Mouse (Mus musculus) kidney, adult 18-20 months (tissue): ENCODE results near the gene Angptl1.

ENCODE experiments used
- DNase-seq: peaks from one replicate; pipeline ENCODE4 v3.0.0; 2021

Gene Angptl1

DNA sequence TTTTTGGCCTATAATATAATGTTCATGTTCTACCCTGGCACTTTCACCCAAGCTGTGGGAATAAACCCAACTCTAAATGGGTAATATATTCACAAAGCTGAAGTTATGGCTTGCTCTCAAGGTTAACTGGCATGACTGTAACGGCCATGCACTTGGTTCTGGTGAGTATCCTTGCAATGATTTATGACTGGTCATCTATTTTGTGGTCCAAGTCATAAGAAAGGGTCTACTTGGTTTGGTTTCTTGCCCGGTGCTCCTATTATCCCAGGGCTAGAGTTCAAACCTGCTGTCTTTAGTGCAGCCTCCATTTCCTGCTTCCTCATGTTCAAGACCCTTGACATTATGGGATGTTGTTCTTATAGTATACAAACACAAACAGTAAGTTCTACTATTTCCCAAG is 46.4 kb downstream of the Angptl1 start:
- no peak for DNase-seq

DNA sequence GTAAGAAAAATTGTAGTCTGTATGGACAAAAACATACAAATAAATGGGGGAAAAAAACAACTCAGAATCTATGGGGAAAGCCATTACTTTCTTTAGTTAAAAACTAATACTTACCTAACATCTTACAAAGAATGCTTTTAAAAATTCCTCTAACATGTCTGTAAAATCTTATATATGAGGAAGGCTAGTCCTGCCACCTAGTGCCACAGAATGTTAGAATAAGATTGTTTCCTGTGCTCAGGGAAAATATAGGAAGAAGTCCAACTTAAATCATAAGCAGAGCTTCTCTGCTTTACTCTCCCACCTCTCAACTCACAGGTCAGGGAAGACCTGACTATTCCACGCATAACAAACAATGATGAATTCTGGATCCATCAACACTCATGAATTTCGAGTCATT is 47.5 kb downstream of the Angptl1 start:
- no peak for DNase-seq

DNA sequence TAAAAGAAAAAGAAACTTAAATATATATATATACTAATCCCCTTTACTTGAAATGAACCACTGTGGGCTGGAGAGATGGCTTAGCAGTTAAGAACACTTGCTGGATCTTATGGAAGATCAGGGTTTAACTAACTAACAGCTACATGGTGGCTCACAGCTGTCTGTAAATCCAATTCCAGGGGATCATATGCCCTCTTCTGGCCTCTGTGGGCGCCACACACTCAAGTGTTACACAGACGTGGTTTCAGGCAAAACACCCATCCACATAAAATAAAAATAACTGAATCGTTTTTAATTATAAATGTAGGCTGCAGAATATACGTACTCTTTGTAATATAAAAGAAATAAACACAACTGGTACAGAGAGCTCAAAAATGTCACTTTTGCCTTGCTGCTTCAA is 50.5 kb downstream of the Angptl1 start:
- DNase-seq: no peak

DNA sequence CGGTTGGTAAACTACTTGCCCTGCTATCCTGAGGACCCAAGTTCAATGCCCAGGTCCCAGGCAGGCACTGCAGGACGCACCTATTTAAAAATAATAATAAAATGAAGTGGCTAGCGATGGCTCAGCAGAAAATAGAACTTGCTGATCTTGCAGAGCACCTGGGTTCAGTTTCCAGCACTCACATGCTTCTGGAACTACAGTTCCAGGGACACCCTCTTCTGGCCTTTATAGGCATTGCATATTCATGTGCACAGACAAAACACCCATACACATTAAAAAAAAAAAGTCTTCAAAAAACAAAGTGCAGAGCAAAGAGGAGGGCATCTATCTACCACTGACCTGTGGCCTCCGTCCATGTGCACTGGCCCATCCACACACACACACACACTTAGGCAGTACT is 53.2 kb downstream of the Angptl1 start:
- no peak for DNase-seq

DNA sequence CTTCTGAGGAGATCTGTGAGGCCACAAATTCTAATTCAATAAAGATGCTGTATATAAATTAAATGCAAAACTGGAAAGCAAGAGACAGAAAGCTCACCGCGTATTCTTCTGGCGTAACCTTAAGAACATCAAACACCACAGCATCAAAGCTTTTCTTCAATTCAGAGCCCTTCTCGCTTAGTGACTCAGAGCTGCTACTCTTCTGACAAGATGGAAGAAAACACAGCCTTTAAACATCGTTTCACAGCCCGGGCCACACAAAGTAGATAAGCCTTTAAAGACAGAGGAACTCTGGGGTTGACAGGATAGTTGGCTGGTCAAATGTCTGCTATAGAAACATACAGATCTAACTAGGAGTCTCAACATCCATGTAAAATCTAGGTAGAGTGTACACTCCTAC is 63.3 kb downstream of the Angptl1 start:
- no peak for DNase-seq

DNA sequence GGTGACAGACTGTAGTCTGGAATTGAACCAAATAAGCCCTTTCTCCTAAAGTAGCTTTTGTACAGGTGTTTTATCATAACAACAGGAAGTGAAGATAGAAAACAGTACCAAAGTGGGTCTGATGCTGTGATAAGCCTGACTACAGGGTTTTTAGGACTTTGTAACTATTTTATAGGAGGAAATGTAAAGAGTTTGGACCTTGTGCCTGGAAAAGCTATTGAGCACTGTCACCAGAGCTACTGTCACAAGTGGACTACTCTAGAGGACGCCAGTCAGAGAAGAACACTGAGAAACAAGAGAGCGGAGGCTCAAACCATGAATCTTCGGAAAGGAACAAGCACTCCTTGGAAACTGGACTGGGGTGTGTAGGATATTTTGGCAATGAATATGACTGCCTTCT is 65.5 kb downstream of the Angptl1 start:
- DNase-seq: no peak

DNA sequence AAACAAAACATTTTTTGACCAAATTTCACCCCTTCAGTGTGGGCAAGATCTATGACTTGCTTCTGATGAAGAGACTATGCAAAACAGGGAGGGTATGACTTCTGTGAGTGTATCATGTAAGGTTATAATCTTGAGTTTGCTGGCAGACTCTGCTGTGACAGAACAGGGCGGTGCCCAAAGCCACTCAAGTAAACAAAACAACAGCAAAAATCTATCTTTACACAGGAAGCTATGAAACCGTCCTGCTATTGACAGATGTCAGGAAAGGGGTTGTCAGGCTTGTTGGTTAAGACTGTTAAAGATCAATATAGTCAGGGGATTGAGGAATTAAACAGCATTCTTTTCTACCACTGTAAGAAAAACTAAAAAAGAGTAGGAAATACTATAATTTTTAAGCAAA is 67.3 kb downstream of the Angptl1 start:
- no peak for DNase-seq

DNA sequence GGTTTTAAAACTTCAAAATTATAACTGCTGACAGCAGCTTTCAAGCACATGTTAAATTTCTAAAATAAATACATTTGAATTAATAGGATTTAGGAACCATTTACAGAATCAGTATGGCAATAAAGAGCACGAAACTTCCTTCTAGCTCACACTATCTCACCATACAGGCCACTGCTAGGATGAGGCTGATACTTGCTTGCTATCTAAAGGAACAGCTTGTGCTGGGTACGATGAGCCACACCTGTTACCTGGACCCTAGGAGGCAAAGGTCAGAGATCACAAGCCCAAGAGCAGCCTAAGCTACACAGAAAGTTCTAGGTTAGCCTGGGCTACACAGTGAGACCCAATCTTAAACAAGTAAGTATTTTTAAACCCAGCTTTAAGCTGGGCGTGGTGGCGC is 70.9 kb downstream of the Angptl1 start:
- no peak for DNase-seq

DNA sequence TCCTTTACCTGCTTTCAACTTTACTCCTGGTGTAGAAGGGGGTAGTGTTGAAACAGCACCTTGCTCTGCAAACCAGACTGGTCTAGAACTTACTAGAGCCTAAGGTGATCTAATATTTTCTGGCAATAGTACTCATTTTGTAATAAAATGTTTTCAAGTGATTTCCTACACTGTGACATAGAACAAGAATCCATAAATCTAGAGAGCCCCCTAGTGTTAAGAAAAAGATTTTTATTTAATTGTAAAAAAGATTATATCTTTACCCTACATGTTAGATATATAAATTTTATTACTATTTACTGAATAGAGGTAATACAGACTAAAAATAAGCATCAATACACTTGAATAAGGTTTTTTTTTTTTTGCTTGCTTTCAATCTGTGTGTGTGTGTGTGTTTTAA is 71.5 kb downstream of the Angptl1 start:
- DNase-seq: no peak
